ENCODE assay signal across 11 mouse cellular contexts in genomic region chr11:111450811-111451494, GRCm38 (mm10).
DNase-seq lines count a peak whose midpoint lies in the region; ATAC-seq and TF ChIP-seq lines count a peak whose summit lies in the region.
"Had no signal": no experiment of that assay in that cellular context is flagged by ENCODE, and none has a peak within 500 bp of the region (broad histone marks: within the 10 kb centered on the region; RNA-seq: fewer than 3 reads in every experiment).

No protein-coding gene starts in this region.

- 49% methylated on average over 3 of the region's 3 CpGs for WGBS in heart, embryonic 12.5 days
- WGBS in heart, embryonic 10.5 days, result 73% methylated on average over 3 of the region's 3 CpGs
- 89% methylated on average over 3 of the region's 3 CpGs for WGBS in thymus, adult 2 months

- TF ChIP-seq CTCF in thymus, adult 2 months (IDR thresholded peaks at IDR 0.05; ENCODE audit: borderline replicate concordance, control insufficient read depth, extremely low read depth, insufficient read depth, low read length, poor library complexity), result no peak

- no peak for DNase-seq in heart, embryonic 10.5 days (ENCODE audit: low spot score)
- peak; percentile 7 to 22 for DNase-seq in left cerebral cortex, postnatal 10 days (ENCODE audit: extremely low spot score in 1 of 2, low spot score in 2 of 2)
- DNase-seq in left cerebral cortex, adult 8-10 months (ENCODE audit: low spot score in 2 of 2), result no peak
- DNase-seq in 3T3-L1 (ENCODE audit: low read depth, low spot score), result peak; percentile 13
- peak; percentile 24 for DNase-seq in Muller cell, postnatal 12 days (ENCODE audit: inconsistent ontology term)
- no peak for DNase-seq in thymus, adult 2 months
- DNase-seq: cerebellum, postnatal 36 days had no signal

- H3K27me3 ChIP-seq in heart, embryonic 12.5 days (replicated peaks), result no peaks in the 10 kb centered on the region
- no peaks in the 10 kb centered on the region for H3K27me3 ChIP-seq in heart, embryonic 10.5 days (ENCODE audit: insufficient read depth, poor library complexity, severe bottlenecking)
- H3K27me3 ChIP-seq in thymus, adult 2 months (ENCODE audit: control insufficient read depth, insufficient read depth, low read length), result no peaks in the 10 kb centered on the region
- H3K27me3 ChIP-seq: stomach, embryonic 15.5 days had no signal

- peaks cover 3% of the 10 kb centered on the region; the same call in 1 of the 2 replicates for H3K4me1 ChIP-seq in heart, embryonic 12.5 days (replicated peaks)
- H3K4me1 ChIP-seq in heart, embryonic 10.5 days, result no peaks in the 10 kb centered on the region
- no peaks in the 10 kb centered on the region for H3K4me1 ChIP-seq in thymus, adult 2 months (replicated peaks; ENCODE audit: control insufficient read depth, insufficient read depth, low read length)
- H3K4me1 ChIP-seq: stomach, embryonic 15.5 days had no signal

- H3K27ac ChIP-seq in heart, embryonic 12.5 days (ENCODE audit: poor library complexity, severe bottlenecking), result peak overlapping the region; percentile 51
- H3K27ac ChIP-seq in heart, embryonic 10.5 days, result no peak overlapping the region
- H3K27ac ChIP-seq in thymus, adult 2 months (ENCODE audit: control insufficient read depth, insufficient read depth, low read length), result no peak overlapping the region
- H3K27ac ChIP-seq: stomach, embryonic 15.5 days had no signal

- no peaks in the 10 kb centered on the region for H3K36me3 ChIP-seq in heart, embryonic 12.5 days
- no peaks in the 10 kb centered on the region for H3K36me3 ChIP-seq in heart, embryonic 10.5 days
- no peaks in the 10 kb centered on the region for H3K36me3 ChIP-seq in thymus, adult 2 months (ENCODE audit: control insufficient read depth, insufficient read depth, low read length)
- H3K36me3 ChIP-seq: G1E; stomach, embryonic 15.5 days had no signal

- TF ChIP-seq POLR2A in thymus, adult 2 months (IDR thresholded peaks at IDR 0.05; ENCODE audit: control insufficient read depth, extremely low read depth, insufficient read depth, low read length, poor library complexity), result no peak

- no peak overlapping the region for H3K9ac ChIP-seq in heart, embryonic 12.5 days
- H3K9ac ChIP-seq: stomach, embryonic 15.5 days had no signal

- intact Hi-C loops in left cerebral cortex, postnatal 10 days (cut with DNase I), result no loop called here

- H3K4me3 ChIP-seq in heart, embryonic 12.5 days, result no peak overlapping the region
- no peak overlapping the region for H3K4me3 ChIP-seq in heart, embryonic 10.5 days
- H3K4me3 ChIP-seq in thymus, adult 2 months (ENCODE audit: control insufficient read depth, insufficient read depth, low read length), result no peak overlapping the region
- H3K4me3 ChIP-seq: erythroblast, embryonic 14.5 days; stomach, embryonic 15.5 days had no signal

- no peaks in the 10 kb centered on the region for H3K9me3 ChIP-seq in heart, embryonic 12.5 days (replicated peaks)
- no peaks in the 10 kb centered on the region for H3K9me3 ChIP-seq in heart, embryonic 10.5 days
- H3K9me3 ChIP-seq: stomach, embryonic 15.5 days had no signal

- peak overlapping the region; percentile 39 for H3K4me2 ChIP-seq in heart, embryonic 12.5 days
- H3K4me2 ChIP-seq: stomach, embryonic 15.5 days had no signal

- no peak for ATAC-seq in heart, embryonic 12.5 days (ENCODE audit: insufficient number of reproducible peaks, low FRiP score)

Comparison
In these comparisons a context has a peak if more than half of its experiments do, and no peak if none do; other contexts are left out.
1. DNase-seq: peak in left cerebral cortex, postnatal 10 days (2 of 2), 3T3-L1 (single experiment) and Muller cell, postnatal 12 days (single experiment); none in heart, embryonic 10.5 days (single experiment), left cerebral cortex, adult 8-10 months (0 of 2) and thymus, adult 2 months (single experiment).